Comparison of ENCODE assay signal across 16 mouse cellular contexts in genomic region chr5:124741898-124742599, GRCm38 (mm10). TPM values are rescaled to one million over a fixed set of nuclear protein-coding genes. Genes with fewer than 3 reads are reported as not detected.
DNase-seq lines count a peak whose midpoint lies in the region; ATAC-seq and TF ChIP-seq lines count a peak whose summit lies in the region.
"Had no signal": no experiment of that assay in that cellular context is flagged by ENCODE, and none has a peak within 500 bp of the region (broad histone marks: within the 10 kb centered on the region; RNA-seq: fewer than 3 reads in every experiment).

No protein-coding gene starts in this region.

- TF ChIP-seq EP300 in lung, postnatal 0 days (IDR thresholded peaks at IDR 0.05) = no peak

- no peaks in the 10 kb centered on the region for H3K4me1 ChIP-seq in kidney, adult 2 months (ENCODE audit: control insufficient read depth, insufficient read depth, low read length)
- no peaks in the 10 kb centered on the region for H3K4me1 ChIP-seq in lung, postnatal 0 days (ENCODE audit: insufficient read depth, low read depth, low read length)
- no peaks in the 10 kb centered on the region; the same call in 1 of the 2 replicates for H3K4me1 ChIP-seq in E14TG2a.4 (replicated peaks; ENCODE audit: low read depth, low read length)
- no peaks in the 10 kb centered on the region for H3K4me1 ChIP-seq in bone marrow, adult 2 months (ENCODE audit: control insufficient read depth, insufficient read depth, low read length)
- H3K4me1 ChIP-seq: forebrain, embryonic 13.5 days had no signal

- H3K9me3 ChIP-seq in lung, postnatal 0 days (ENCODE audit: low read length) = no peaks in the 10 kb centered on the region
- peaks cover 12% of the 10 kb centered on the region for H3K9me3 ChIP-seq in E14TG2a.4 (ENCODE audit: low read length)

- no peak overlapping the region for H3K9ac ChIP-seq in lung, postnatal 0 days (replicated peaks; ENCODE audit: low read depth)
- H3K9ac ChIP-seq: forebrain, embryonic 13.5 days had no signal

- no peak for ATAC-seq in lung, postnatal 0 days
- ATAC-seq: forebrain, embryonic 13.5 days; midbrain, embryonic 16.5 days; Patski had no signal

- TF ChIP-seq POLR2A in kidney, adult 2 months (IDR thresholded peaks at IDR 0.05; ENCODE audit: low read depth, low read length) = no peak
- no peak for TF ChIP-seq POLR2A in bone marrow, adult 2 months (IDR thresholded peaks at IDR 0.05; ENCODE audit: borderline replicate concordance, control insufficient read depth, low read depth, low read length)

- no peak for DNase-seq in kidney, adult 2 months
- no peak for DNase-seq in kidney, adult 9 months
- no peak for DNase-seq in lung, postnatal 0 days (ENCODE audit: low spot score)
- no peak for DNase-seq in lung, postnatal 10 days
- DNase-seq in cerebellum, adult 9-10 months = no peak
- no peak for DNase-seq in cerebellum, postnatal 14 days
- DNase-seq: cerebellum, postnatal 25 days; kidney, postnatal 14 days; lung, adult 18-20 months had no signal

- no peak overlapping the region for H3K4me2 ChIP-seq in lung, postnatal 0 days (replicated peaks; ENCODE audit: low read depth, low read length)
- H3K4me2 ChIP-seq: forebrain, embryonic 13.5 days had no signal

- TF ChIP-seq CTCF in kidney, adult 2 months (conservative IDR thresholded peaks at IDR 0.05; ENCODE audit: insufficient read depth, insufficient read length, low read depth, low read length) = 0 out of 2 replicates have a peak, but pooled peaks have one; percentile 6
- 0 out of 2 replicates have a peak, but pooled peaks have one; percentile 2 for TF ChIP-seq CTCF in lung, postnatal 0 days (IDR thresholded peaks at IDR 0.05)
- TF ChIP-seq CTCF in E14TG2a.4 (conservative IDR thresholded peaks at IDR 0.05; ENCODE audit: low read length) = peak; percentile 60
- peak; percentile 23; the same call in 1 of the 2 replicates for TF ChIP-seq CTCF in bone marrow, adult 2 months (IDR thresholded peaks at IDR 0.05; ENCODE audit: control insufficient read depth, insufficient read depth, low read length)

- 96% methylated on average over 21 of the region's 21 CpGs for WGBS in kidney, adult 2 months
- WGBS in lung, postnatal 0 days = 96% methylated on average over 21 of the region's 21 CpGs
- WGBS in bone marrow, adult 2 months = 93% methylated on average over 21 of the region's 21 CpGs

- H3K27me3 ChIP-seq in kidney, adult 2 months (replicated peaks; ENCODE audit: control insufficient read depth, insufficient read depth, low read length) = no peaks in the 10 kb centered on the region
- H3K27me3 ChIP-seq in lung, postnatal 0 days (replicated peaks; ENCODE audit: insufficient read depth, low read length) = no peaks in the 10 kb centered on the region
- H3K27me3 ChIP-seq in E14TG2a.4 (ENCODE audit: insufficient read depth, low read length) = 0 out of 2 replicates have a peak, but pooled peaks cover under 1% of the 10 kb centered on the region
- H3K27me3 ChIP-seq: CH12.LX; forebrain, embryonic 13.5 days; Patski had no signal

- no peak overlapping the region for H3K27ac ChIP-seq in kidney, adult 2 months (ENCODE audit: insufficient read depth, low read depth, low read length)
- H3K27ac ChIP-seq in lung, postnatal 0 days (ENCODE audit: low read length) = no peak overlapping the region
- H3K27ac ChIP-seq in bone marrow, adult 2 months (ENCODE audit: control insufficient read depth, insufficient read depth, low read depth, low read length, poor library complexity) = no peak overlapping the region
- H3K27ac ChIP-seq: forebrain, embryonic 13.5 days had no signal

- H3K36me3 ChIP-seq in kidney, adult 2 months (ENCODE audit: control insufficient read depth, insufficient read depth, low read length) = no peaks in the 10 kb centered on the region
- H3K36me3 ChIP-seq in lung, postnatal 0 days (ENCODE audit: insufficient read depth, low read length) = no peaks in the 10 kb centered on the region
- no peaks in the 10 kb centered on the region for H3K36me3 ChIP-seq in E14TG2a.4 (ENCODE audit: insufficient read depth, low read length)

- H3K4me3 ChIP-seq in kidney, adult 2 months (ENCODE audit: insufficient read depth, low read depth, low read length) = no peak overlapping the region
- H3K4me3 ChIP-seq in lung, postnatal 0 days (ENCODE audit: low read depth, low read length) = no peak overlapping the region
- H3K4me3 ChIP-seq in E14TG2a.4 (replicated peaks; ENCODE audit: low read length) = no peak overlapping the region
- no peak overlapping the region for H3K4me3 ChIP-seq in bone marrow, adult 2 months (replicated peaks; ENCODE audit: control insufficient read depth, low read depth, low read length)
- H3K4me3 ChIP-seq: forebrain, embryonic 13.5 days had no signal

RNA-seq across cellular contexts. Expression of gene Dnah10, which starts 17.2 kb away (rescaled TPM):
- 0.15 and 0.25 TPM in 2 replicates for polyA plus RNA-seq in kidney, adult 2 months (2012; rRNA removed)
- polyA plus RNA-seq in lung, postnatal 0 days (2015; fragmentation: Nextera tagmentation; extraction: Ambion mirVana) = 0.95 and 1.0 TPM in 2 replicates
- polyA plus RNA-seq in bone marrow, adult 2 months (2011; ENCODE audit: insufficient read depth, insufficient read length, low replicate concordance, missing spikeins) = 0.09 TPM in 1 of 2 replicates, not detected in the other
- polyA plus RNA-seq: limb, embryonic 11.5 days had no signal

Comparison
In these comparisons a context has a peak if more than half of its experiments do, and no peak if none do; other contexts are left out.
1. CTCF ChIP-seq: peak in every context shown above with its lines; median percentile 60 in E14TG2a.4; 23 in bone marrow, adult 2 months; 6 in kidney, adult 2 months; 2 in lung, postnatal 0 days.